Comparison of ENCODE assay signal across 17 mouse cellular contexts in genomic region chrX:99395067-99395466, GRCm38 (mm10).
DNase-seq lines count a peak whose midpoint lies in the region; ATAC-seq lines count a peak whose summit lies in the region.
"Had no signal": no experiment of that assay in that cellular context is flagged by ENCODE, and none has a peak within 500 bp of the region (broad histone marks: within the 10 kb centered on the region; RNA-seq: fewer than 3 reads in every experiment).

No protein-coding gene starts in this region.

- peak; percentile 50; the same call in 1 of the 2 replicates for ATAC-seq in megakaryocyte progenitor cell, adult 5-6 weeks (replicated peaks; ENCODE audit: poor library complexity)
- 0 out of 2 replicates have a peak, but pooled peaks have one; percentile 41 for ATAC-seq in megakaryocyte-erythroid progenitor cell, adult 5-6 weeks (replicated peaks; ENCODE audit: low FRiP score, low TSS enrichment, poor library complexity, severe bottlenecking)
- ATAC-seq: forebrain, embryonic 15.5 days; forebrain, postnatal 0 days had no signal

- peak; percentile 62 for DNase-seq in heart, adult 11 months
- no peak for DNase-seq in heart, postnatal 14 days
- DNase-seq in testis, postnatal 10 days (ENCODE audit: low spot score): no peak
- DNase-seq: adrenal gland, adult 2 months; adrenal gland, postnatal 10 days; adrenal gland, postnatal 25 days; cerebellum, adult 11 months; cerebellum, adult 18-20 months; cerebellum, adult 8-10 months; cerebellum, adult 9-11 months; cerebellum, postnatal 14 days; cerebellum, postnatal 36 days; embryo, embryonic 11 days; forebrain, postnatal 0 days had no signal

- intact Hi-C loops in heart, postnatal 14 days (cut with DNase I): no loop called here
